In genomic region chr3:103887581-103887980, GRCm38 (mm10) we compare ENCODE assay signal across 8 mouse cellular contexts. TPM values are rescaled to one million over a fixed set of nuclear protein-coding genes. Genes with fewer than 3 reads are reported as not detected.
DNase-seq lines count a peak whose midpoint lies in the region; ATAC-seq and TF ChIP-seq lines count a peak whose summit lies in the region.

No protein-coding gene starts in this region.

- H3K9ac ChIP-seq in heart, embryonic 11.5 days (ENCODE audit: low read depth, low read length): no peak overlapping the region
- no peak overlapping the region for H3K9ac ChIP-seq in forebrain, embryonic 13.5 days

- no peak for TF ChIP-seq CTCF in spleen, adult 2 months (IDR thresholded peaks at IDR 0.05; ENCODE audit: extremely low read depth, insufficient read depth, insufficient read length, insufficient replicate concordance)

- ATAC-seq in heart, embryonic 11.5 days (replicated peaks; ENCODE audit: insufficient number of reproducible peaks, low FRiP score, low TSS enrichment): no peak
- peak; percentile 60 for ATAC-seq in megakaryocyte, adult 5-6 weeks (ENCODE audit: poor library complexity, severe bottlenecking)
- ATAC-seq in forebrain, embryonic 13.5 days: no peak

- no peaks in the 10 kb centered on the region for H3K4me1 ChIP-seq in heart, embryonic 11.5 days (ENCODE audit: control insufficient read depth, insufficient read depth, low read length)
- no peaks in the 10 kb centered on the region for H3K4me1 ChIP-seq in spleen, adult 2 months (ENCODE audit: control insufficient read depth, insufficient read depth, insufficient read length)
- H3K4me1 ChIP-seq in forebrain, embryonic 13.5 days: no peaks in the 10 kb centered on the region

- no peaks in the 10 kb centered on the region for H3K9me3 ChIP-seq in heart, embryonic 11.5 days (replicated peaks; ENCODE audit: control insufficient read depth, low read length)
- H3K9me3 ChIP-seq in forebrain, embryonic 13.5 days (replicated peaks): no peaks in the 10 kb centered on the region

- no peak overlapping the region for H3K4me2 ChIP-seq in heart, embryonic 11.5 days
- H3K4me2 ChIP-seq in forebrain, embryonic 13.5 days: no peak overlapping the region

- DNase-seq in heart, adult 18-20 months: peak; percentile 31 to 67
- peak; percentile 26 to 50 for DNase-seq in spleen, adult 2 months (ENCODE audit: low read depth in 1 of 2, low spot score in 2 of 2)
- no peak for DNase-seq in spleen, adult 18-20 months
- peak; percentile 3 for DNase-seq in brain, embryonic 18.5 days (ENCODE audit: low read depth, low spot score)
- DNase-seq in heart, postnatal 4 days: peak; percentile 62

- no peak for TF ChIP-seq POLR2A in spleen, adult 2 months (IDR thresholded peaks at IDR 0.05; ENCODE audit: low read depth, low read length)

- no peaks in the 10 kb centered on the region for H3K36me3 ChIP-seq in heart, embryonic 11.5 days (ENCODE audit: control insufficient read depth, insufficient read depth, low read length)
- H3K36me3 ChIP-seq in spleen, adult 2 months (ENCODE audit: control insufficient read depth, insufficient read depth, low read length): peaks cover 28% of the 10 kb centered on the region
- no peaks in the 10 kb centered on the region for H3K36me3 ChIP-seq in forebrain, embryonic 13.5 days (ENCODE audit: poor library complexity, severe bottlenecking)

- WGBS in heart, embryonic 11.5 days (ENCODE audit: insufficient replicate concordance): 28% methylated on average over 3 of the region's 3 CpGs
- 36% methylated on average over 3 of the region's 3 CpGs for WGBS in spleen, adult 2 months
- 36% methylated on average over 3 of the region's 3 CpGs for WGBS in forebrain, embryonic 13.5 days

- H3K27ac ChIP-seq in heart, embryonic 11.5 days (ENCODE audit: low read depth, low read length): no peak overlapping the region
- H3K27ac ChIP-seq in spleen, adult 2 months (ENCODE audit: insufficient read depth, low read length): no peak overlapping the region; the same call in 1 of the 2 replicates
- no peak overlapping the region for H3K27ac ChIP-seq in forebrain, embryonic 13.5 days

- no peaks in the 10 kb centered on the region for H3K27me3 ChIP-seq in heart, embryonic 11.5 days (ENCODE audit: control insufficient read depth, insufficient read depth, low read length)
- H3K27me3 ChIP-seq in spleen, adult 2 months (ENCODE audit: control insufficient read depth, insufficient read depth, low read length): no peaks in the 10 kb centered on the region
- H3K27me3 ChIP-seq in forebrain, embryonic 13.5 days: no peaks in the 10 kb centered on the region

- no peak overlapping the region for H3K4me3 ChIP-seq in heart, embryonic 11.5 days (ENCODE audit: low read depth, low read length)
- no peak overlapping the region for H3K4me3 ChIP-seq in spleen, adult 2 months (ENCODE audit: extremely low read depth, insufficient read depth, insufficient read length)
- no peak overlapping the region for H3K4me3 ChIP-seq in forebrain, embryonic 13.5 days

RNA-seq across cellular contexts. Expression of gene Rsbn1, which starts 26.3 kb away (rescaled TPM):
- total RNA-seq in heart, adult 18-20 months (2021): 1 to 10 TPM; 6.0 to 7.8 TPM
- 7.6 and 7.9 TPM in 2 replicates for polyA plus RNA-seq in heart, embryonic 11.5 days (2014; fragmentation: Nextera tagmentation; extraction: Ambion mirVana)
- polyA plus RNA-seq in spleen, adult 2 months (2012; rRNA removed): 3.5 and 5.2 TPM in 2 replicates
- 1 to 10 TPM; 9.1 to 9.8 TPM for total RNA-seq in heart, postnatal 4 days (2021)
- 24.0 and 31.8 TPM in 2 replicates for total RNA-seq in megakaryocyte, adult 5-6 weeks (2015)
- total RNA-seq in megakaryocyte, adult 5-6 weeks (2017): 29.1 and 31.1 TPM in 2 replicates
- 18.9 and 20.5 TPM in 2 replicates for polyA plus RNA-seq in forebrain, embryonic 13.5 days (2015; fragmentation: Nextera tagmentation; extraction: Ambion mirVana)

RNA-seq across cellular contexts. Expression of gene Ptpn22, which starts 28.0 kb away (rescaled TPM):
- total RNA-seq in heart, adult 18-20 months (2021): 1 to 10 TPM; 1.0 to 3.6 TPM
- 0.90 and 1.8 TPM in 2 replicates for polyA plus RNA-seq in heart, embryonic 11.5 days (2014; fragmentation: Nextera tagmentation; extraction: Ambion mirVana)
- polyA plus RNA-seq in spleen, adult 2 months (2012; rRNA removed): 23.8 and 27.3 TPM in 2 replicates
- total RNA-seq in heart, postnatal 4 days (2021): under 1 TPM; 0.57 to 0.72 TPM
- total RNA-seq in megakaryocyte, adult 5-6 weeks (2015): 140 and 154 TPM in 2 replicates
- total RNA-seq in megakaryocyte, adult 5-6 weeks (2017): 84.6 and 105 TPM in 2 replicates
- polyA plus RNA-seq in forebrain, embryonic 13.5 days (2015; fragmentation: Nextera tagmentation; extraction: Ambion mirVana): 0.14 and 0.37 TPM in 2 replicates

RNA-seq across cellular contexts. Expression of gene Bcl2l15, which starts 55.2 kb away (rescaled TPM):
- not detected for total RNA-seq in heart, adult 18-20 months (2021)
- polyA plus RNA-seq in heart, embryonic 11.5 days (2014; fragmentation: Nextera tagmentation; extraction: Ambion mirVana): 0.36 and 0.66 TPM in 2 replicates
- 0.13 and 0.18 TPM in 2 replicates for polyA plus RNA-seq in spleen, adult 2 months (2012; rRNA removed)
- not detected for total RNA-seq in heart, postnatal 4 days (2021)
- total RNA-seq in megakaryocyte, adult 5-6 weeks (2015): 0.30 and 0.76 TPM in 2 replicates
- total RNA-seq in megakaryocyte, adult 5-6 weeks (2017): 0.22 and 2.5 TPM in 2 replicates
- polyA plus RNA-seq in forebrain, embryonic 13.5 days (2015; fragmentation: Nextera tagmentation; extraction: Ambion mirVana): 0.44 TPM in 1 of 2 replicates, not detected in the other

Comparison
In these comparisons a context has a peak if more than half of its experiments do, and no peak if none do; other contexts are left out.
1. DNase-seq: peak in heart, adult 18-20 months (2 of 2), spleen, adult 2 months (2 of 2), brain, embryonic 18.5 days (single experiment) and heart, postnatal 4 days (single experiment); none in spleen, adult 18-20 months (0 of 2).
2. RNA of gene Ptpn22, which starts 28.0 kb away (total RNA-seq): 84.6 to 154 TPM in megakaryocyte, adult 5-6 weeks; 1.0 to 3.6 TPM in heart, adult 18-20 months and 0.57 to 0.72 TPM in heart, postnatal 4 days; every median in the first group is over 10 times any median in the second.